Mouse (Mus musculus) thymus, adult 2 months (tissue): ENCODE data around the gene Limd2. TPM values are rescaled to one million over a fixed set of nuclear protein-coding genes. Genes with fewer than 3 reads are reported as not detected.
"Not testable (repeated sequence)": the region's sequence is repeated elsewhere in the genome, so short reads cannot be mapped to it uniquely, and the experiment has no call there.

ENCODE experiments used
- DNase-seq: peaks from one replicate; pipeline ENCODE4 v3.0.0; 2021
- H3K27ac ChIP-seq: fragments of 200-500 bp; 2 replicates; pipeline ENCODE4 v1.5.1; 2012; ENCODE audit warnings: low read length, control low read depth; ENCODE audit not compliant: control insufficient read depth, insufficient read depth
- H3K27me3 ChIP-seq: fragments of 200-500 bp; 2 replicates; pipeline ENCODE4 v1.6.1; 2012; ENCODE audit warnings: mild to moderate bottlenecking, low read length, moderate library complexity, mixed read lengths; ENCODE audit not compliant: control insufficient read depth, insufficient read depth
- H3K36me3 ChIP-seq: fragments of 200-500 bp; 2 replicates; pipeline ENCODE4 v1.6.1; 2012; ENCODE audit warnings: mild to moderate bottlenecking, low read length, moderate library complexity; ENCODE audit not compliant: control insufficient read depth, insufficient read depth
- H3K4me1 ChIP-seq: fragments of 200-500 bp; replicated peaks from 2 replicates; pipeline ENCODE4 v1.6.1; 2012; ENCODE audit warnings: low read length; ENCODE audit not compliant: control insufficient read depth, insufficient read depth
- H3K4me3 ChIP-seq: fragments of 200-500 bp; 2 replicates; pipeline ENCODE4 v1.5.1; 2012; ENCODE audit warnings: mild to moderate bottlenecking, low read length, control low read depth, moderate library complexity; ENCODE audit not compliant: control insufficient read depth, insufficient read depth
- CTCF ChIP-seq: fragments of 200-500 bp; IDR thresholded peaks from 2 replicates; pipeline ENCODE4 v1.5.1; 2012; ENCODE audit warnings: mild to moderate bottlenecking, control low read depth, low read length, moderate library complexity, borderline replicate concordance; ENCODE audit not compliant: control insufficient read depth, poor library complexity, insufficient read depth; ENCODE audit errors: extremely low read depth
- POLR2A ChIP-seq: fragments of 200-500 bp; IDR thresholded peaks from 2 replicates; pipeline ENCODE4 v1.6.1; 2012; ENCODE audit warnings: mild to moderate bottlenecking, low read length, control low read depth, moderate library complexity; ENCODE audit not compliant: control insufficient read depth, poor library complexity, insufficient read depth; ENCODE audit errors: extremely low read depth
- WGBS: fragments of 180-500 bp; shearing (Covaris S2); methylation state at CpG from one replicate; pipeline ENCODE4 v1.1.7; 2018; 5-methylcytosine and 5-hydroxymethylcytosine counted together
- polyA plus RNA-seq: library from polyadenylated mRNA; depleted of rRNA; stranded (reverse); fragments of >200 nt; gene quantifications from 2 replicates; pipeline ENCODE4 v1.2.3, GENCODE M21; 2012; rRNA removed

The Limd2 gene
- polyA plus RNA-seq, 1 experiment, result 594 TPM

- H3K27ac ChIP-seq, result no peak overlapping the region
- TF ChIP-seq CTCF (no peak), POLR2A (no peak)
- no peaks in the 10 kb centered on the region for H3K36me3 ChIP-seq
- H3K27me3 ChIP-seq, result no peaks in the 10 kb centered on the region
- 89% methylated on average over 1 of the region's 1 CpGs for WGBS
- no peak for DNase-seq
- no peaks in the 10 kb centered on the region for H3K4me1 ChIP-seq
- no peak overlapping the region for H3K4me3 ChIP-seq
These were observed 31.2 kb downstream of the Limd2 start for GRCm38 (mm10) chr11:106129477-106129876.

- not testable (repeated sequence) for DNase-seq, H3K27ac ChIP-seq, H3K4me3 ChIP-seq, H3K36me3 ChIP-seq, H3K27me3 ChIP-seq, H3K4me1 ChIP-seq
- WGBS, result 94% methylated on average over 6 of the region's 6 CpGs
These were observed 33.8 kb downstream of the Limd2 start for GRCm38 (mm10) chr11:106126727-106127373.

DNA sequence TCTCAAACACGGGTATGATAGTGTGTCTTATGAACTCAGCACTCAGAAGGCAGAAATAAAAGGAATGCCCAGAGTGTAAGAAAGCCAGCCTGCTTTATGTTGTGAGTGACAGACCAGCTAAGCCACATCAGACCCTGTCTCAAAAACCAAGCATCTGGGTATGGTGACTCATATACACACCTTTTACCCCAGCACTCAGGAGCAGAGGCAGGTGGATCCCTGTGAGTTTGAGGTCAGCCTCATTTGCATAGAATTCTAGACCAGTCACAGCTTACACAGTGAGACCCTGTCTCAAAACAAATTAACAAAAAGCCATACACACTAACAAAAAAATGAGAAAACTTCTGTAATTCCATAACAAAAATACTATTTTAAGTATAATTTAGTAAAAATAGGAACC is 34.8 kb downstream of the Limd2 start:
- 44% methylated on average over 1 of the region's 1 CpGs for WGBS
- H3K4me3 ChIP-seq, result no peak overlapping the region
- peaks cover 7% of the 10 kb centered on the region for H3K4me1 ChIP-seq
- H3K36me3 ChIP-seq, result peaks cover 5% of the 10 kb centered on the region
- no peaks in the 10 kb centered on the region for H3K27me3 ChIP-seq
- DNase-seq, result no peak
- TF ChIP-seq POLR2A (no peak), CTCF (no peak)
- H3K27ac ChIP-seq, result no peak overlapping the region

GRCm38 (mm10) chr11:106124784-106125183 is 35.9 kb downstream of the Limd2 start:
- Histone ChIP-seq H3K27me3 (no peaks in the 10 kb centered on the region), H3K36me3 (peaks cover 5% of the 10 kb centered on the region), H3K4me3 (no peak overlapping the region), H3K4me1 (peaks cover 7% of the 10 kb centered on the region), H3K27ac (no peak overlapping the region)
- no peak for TF ChIP-seq CTCF
- DNase-seq, result no peak
- WGBS, result 87% methylated on average over 4 of the region's 4 CpGs

GRCm38 (mm10) chr11:106122736-106123135 is 37.9 kb downstream of the Limd2 start:
- Histone ChIP-seq H3K27me3 (no peaks in the 10 kb centered on the region), H3K27ac (peak overlapping the region; percentile 93; the same call in 1 of the 2 replicates), H3K4me3 (no peak overlapping the region), H3K4me1 (peaks cover 7% of the 10 kb centered on the region), H3K36me3 (peaks cover 10% of the 10 kb centered on the region)
- TF ChIP-seq POLR2A, result no peak
- no peak for TF ChIP-seq CTCF
- peak; percentile 44 for DNase-seq
- WGBS, result 14% methylated on average over 3 of the region's 3 CpGs

DNA sequence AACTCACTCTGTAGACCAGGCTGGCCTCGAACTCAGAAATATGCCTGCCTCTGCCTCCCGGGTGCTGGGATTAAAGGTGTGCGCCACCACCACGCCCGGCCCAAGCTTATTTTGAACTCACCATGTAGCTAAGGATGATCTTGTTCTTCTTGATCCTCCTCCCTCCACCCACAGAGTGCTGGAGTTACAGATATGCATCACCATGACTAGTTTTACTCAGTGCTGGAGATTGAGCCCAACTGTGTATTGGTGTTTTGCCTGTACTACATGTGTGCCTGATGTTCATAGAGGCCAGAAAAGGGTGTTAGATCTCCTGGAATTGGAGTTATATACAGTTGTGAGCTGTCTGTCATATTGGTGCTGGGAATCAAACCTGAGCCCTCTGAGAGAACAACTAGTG is 38.4 kb downstream of the Limd2 start:
- no peak overlapping the region; the same call in 1 of the 2 replicates for H3K27ac ChIP-seq
- H3K36me3 ChIP-seq, result peaks cover 14% of the 10 kb centered on the region
- peaks cover 7% of the 10 kb centered on the region for H3K4me1 ChIP-seq
- no peak for DNase-seq
- no peaks in the 10 kb centered on the region for H3K27me3 ChIP-seq
- H3K4me3 ChIP-seq, result no peak overlapping the region
- 95% methylated on average over 5 of the region's 5 CpGs for WGBS
- TF ChIP-seq POLR2A, result no peak
- no peak for TF ChIP-seq CTCF

DNA sequence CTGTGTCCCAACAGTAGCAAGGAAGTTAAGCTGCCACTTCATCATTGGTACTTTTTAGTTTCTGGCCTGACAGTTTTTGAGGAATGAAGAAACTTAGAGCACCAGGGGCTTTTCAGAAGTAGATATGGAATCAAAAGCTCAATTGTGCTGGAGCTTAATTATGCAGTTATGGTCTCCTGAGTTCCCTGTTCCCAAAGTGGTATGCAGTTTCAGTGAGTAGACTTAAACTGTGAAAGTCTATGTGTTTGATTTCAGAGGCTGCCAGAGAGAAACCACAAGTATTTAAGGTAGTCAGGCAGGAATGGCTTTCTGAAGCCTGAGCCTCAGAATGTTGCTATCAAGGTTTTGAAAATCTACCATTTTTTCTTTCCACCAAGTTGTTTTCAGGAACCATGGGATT is 49.0 kb downstream of the Limd2 start:
- Histone ChIP-seq H3K27ac (no peak overlapping the region), H3K27me3 (no peaks in the 10 kb centered on the region), H3K4me1 (no peaks in the 10 kb centered on the region), H3K4me3 (no peak overlapping the region), H3K36me3 (peaks cover 12% of the 10 kb centered on the region)
- DNase-seq, result no peak
- TF ChIP-seq POLR2A (no peak), CTCF (no peak)

Other genes with a start within 250 kb of the Limd2 start
- 6.1 and 9.4 TPM in 2 replicates for gene Cyb561, start 207.5 kb downstream of the Limd2 start, polyA plus RNA-seq
- gene Ace, start 192.9 kb downstream of the Limd2 start, polyA plus RNA-seq, result 8.0 and 10.2 TPM in 2 replicates
- not detected in 2 replicates for gene Ace3, start 166.2 kb downstream of the Limd2 start, polyA plus RNA-seq
- gene Kcnh6, start 152.7 kb downstream of the Limd2 start, polyA plus RNA-seq, result 3.9 and 4.3 TPM in 2 replicates
- gene Dcaf7, start 124.0 kb downstream of the Limd2 start, polyA plus RNA-seq, result 79.1 and 85.0 TPM in 2 replicates
- 14.9 and 18.4 TPM in 2 replicates for gene Taco1, start 94.8 kb downstream of the Limd2 start, polyA plus RNA-seq
- 45.6 and 46.0 TPM in 2 replicates for gene Map3k3, start 76.2 kb downstream of the Limd2 start, polyA plus RNA-seq
- not detected in 2 replicates for gene Gm10840, start within 50 bp of the Limd2 start, polyA plus RNA-seq
- 40.3 and 40.5 TPM in 2 replicates for gene Strada, start 41.3 kb upstream of the Limd2 start, polyA plus RNA-seq
- 15.5 and 16.9 TPM in 2 replicates for gene Ccdc47, start 55.5 kb upstream of the Limd2 start, polyA plus RNA-seq
- gene Ddx42, start 56.1 kb upstream of the Limd2 start, polyA plus RNA-seq, result 16.7 and 19.9 TPM in 2 replicates
- gene Ftsj3, start 95.2 kb upstream of the Limd2 start, polyA plus RNA-seq, result 23.7 and 25.3 TPM in 2 replicates
- gene Psmc5, start 95.3 kb upstream of the Limd2 start, polyA plus RNA-seq, result 53.9 and 56.1 TPM in 2 replicates
- 552 and 570 TPM in 2 replicates for gene Smarcd2, start 112.1 kb upstream of the Limd2 start, polyA plus RNA-seq
- gene Tcam1, start 115.8 kb upstream of the Limd2 start, polyA plus RNA-seq, result 0.42 and 0.47 TPM in 2 replicates
- 0.74 and 1.7 TPM in 2 replicates for gene Gh, start 141.0 kb upstream of the Limd2 start, polyA plus RNA-seq
- 33.2 and 39.6 TPM in 2 replicates for gene Cd79b, start 153.9 kb upstream of the Limd2 start, polyA plus RNA-seq
- 0.92 and 1.2 TPM in 2 replicates for gene Scn4a, start 192.4 kb upstream of the Limd2 start, polyA plus RNA-seq
- gene Prr29, start 204.6 kb upstream of the Limd2 start, polyA plus RNA-seq, result 30.1 and 31.1 TPM in 2 replicates
- 185 and 222 TPM in 2 replicates for gene Icam2, start 227.2 kb upstream of the Limd2 start, polyA plus RNA-seq